ENCODE assay signal across 20 mouse cellular contexts in genomic region chr9:86692676-86693075, GRCm38 (mm10). TPM values are rescaled to one million over a fixed set of nuclear protein-coding genes. Genes with fewer than 3 reads are reported as not detected.
DNase-seq lines count a peak whose midpoint lies in the region; ATAC-seq and TF ChIP-seq lines count a peak whose summit lies in the region.
"Had no signal": no experiment of that assay in that cellular context is flagged by ENCODE, and none has a peak within 500 bp of the region (broad histone marks: within the 10 kb centered on the region; RNA-seq: fewer than 3 reads in every experiment).

No protein-coding gene starts in this region.

- H3K4me3 ChIP-seq in liver, postnatal 0 days (ENCODE audit: low read depth, low read length) = no peak overlapping the region
- H3K4me3 ChIP-seq: erythroblast, embryonic 14.5 days; heart, embryonic 12.5 days; left cerebral cortex, adult 2 months; limb, embryonic 13.5 days; midbrain, embryonic 13.5 days; neural tube, embryonic 12.5 days had no signal

- intact Hi-C loops in heart, postnatal 36 days (cut with DNase I) = no loop called here

- H3K27me3 ChIP-seq in liver, postnatal 0 days (ENCODE audit: insufficient read depth, low read length) = 0 out of 2 replicates have a peak, but pooled peaks cover 5% of the 10 kb centered on the region
- H3K27me3 ChIP-seq: heart, embryonic 12.5 days; limb, embryonic 13.5 days; midbrain, embryonic 13.5 days had no signal

- peak; percentile 63 for DNase-seq in heart, adult 11 months
- DNase-seq in heart, postnatal 36 days = no peak
- DNase-seq in liver, postnatal 0 days = no peak
- DNase-seq in liver = no peak
- DNase-seq in ES-CJ7 (ENCODE audit: low read depth, low spot score) = peak; percentile 23
- peak; percentile 37 for DNase-seq in adipocyte (ENCODE audit: low spot score)
- DNase-seq in Muller cell, postnatal 12 days (ENCODE audit: inconsistent ontology term) = no peak
- DNase-seq: cerebellum, adult 8-10 months; embryo, embryonic 11 days; gastrocnemius, postnatal 10 days; lung, postnatal 4 days; spleen, adult 18-20 months had no signal

- H3K9ac ChIP-seq in liver, postnatal 0 days (replicated peaks) = no peak overlapping the region
- H3K9ac ChIP-seq: heart, embryonic 12.5 days; limb, embryonic 13.5 days; midbrain, embryonic 13.5 days; neural tube, embryonic 12.5 days had no signal

- no peak for ATAC-seq in liver, postnatal 0 days
- ATAC-seq: forebrain, embryonic 16.5 days; midbrain, embryonic 13.5 days had no signal

- no peak overlapping the region for H3K27ac ChIP-seq in liver, postnatal 0 days (ENCODE audit: low read depth)
- H3K27ac ChIP-seq: left cerebral cortex, adult 2 months; limb, embryonic 13.5 days; midbrain, embryonic 13.5 days; neural tube, embryonic 12.5 days had no signal

- TF ChIP-seq CTCF in liver, postnatal 0 days (IDR thresholded peaks at IDR 0.05; ENCODE audit: low read depth) = peak; percentile 33; the same call in 1 of the 2 replicates

- no peaks in the 10 kb centered on the region for H3K9me3 ChIP-seq in liver, postnatal 0 days (ENCODE audit: low read length)
- H3K9me3 ChIP-seq: heart, embryonic 12.5 days; limb, embryonic 13.5 days; midbrain, embryonic 13.5 days; neural tube, embryonic 12.5 days had no signal

- H3K4me2 ChIP-seq in liver, postnatal 0 days (ENCODE audit: low read depth, low read length) = no peak overlapping the region
- H3K4me2 ChIP-seq: heart, embryonic 12.5 days; limb, embryonic 13.5 days; midbrain, embryonic 13.5 days; neural tube, embryonic 12.5 days had no signal

- H3K4me1 ChIP-seq in liver, postnatal 0 days (ENCODE audit: insufficient read depth) = no peaks in the 10 kb centered on the region
- H3K4me1 ChIP-seq: heart, embryonic 12.5 days; limb, embryonic 13.5 days; neural tube, embryonic 12.5 days had no signal

- WGBS in liver, postnatal 0 days (ENCODE audit: insufficient replicate concordance) = 70% methylated on average over 3 of the region's 3 CpGs

- no peak for TF ChIP-seq EP300 in liver, postnatal 0 days (IDR thresholded peaks at IDR 0.05; ENCODE audit: low read depth)

- H3K36me3 ChIP-seq in liver, postnatal 0 days (replicated peaks; ENCODE audit: insufficient read depth, low read length) = no peaks in the 10 kb centered on the region
- H3K36me3 ChIP-seq: heart, embryonic 12.5 days; limb, embryonic 13.5 days; midbrain, embryonic 13.5 days; neural tube, embryonic 12.5 days had no signal

RNA-seq across cellular contexts. Expression of gene Me1, which starts 3.1 kb away (rescaled TPM):
- total RNA-seq in heart, postnatal 36 days (2021) = 100 to 1,000 TPM; 112 to 114 TPM
- polyA plus RNA-seq in liver, postnatal 0 days (2015; fragmentation: Nextera tagmentation; extraction: Ambion mirVana) = 7.7 and 10.3 TPM in 2 replicates

RNA-seq across cellular contexts. Expression of gene Prss35, which starts 50.8 kb away (rescaled TPM):
- under 1 TPM; 0.27 to 0.42 TPM for total RNA-seq in heart, postnatal 36 days (2021)
- 0.54 and 0.67 TPM in 2 replicates for polyA plus RNA-seq in liver, postnatal 0 days (2015; fragmentation: Nextera tagmentation; extraction: Ambion mirVana)
- total RNA-seq: hematopoietic stem cell, adult 5-6 weeks had no signal
- polyA plus RNA-seq: erythroblast, embryonic 14.5 days had no signal

Comparison
In these comparisons a context has a peak if more than half of its experiments do, and no peak if none do; other contexts are left out.
1. DNase-seq: peak in heart, adult 11 months (single experiment), ES-CJ7 (single experiment) and adipocyte (single experiment); none in heart, postnatal 36 days (0 of 2), liver, postnatal 0 days (single experiment), liver (single experiment) and Muller cell, postnatal 12 days (single experiment).